In the genomic region with DNA sequence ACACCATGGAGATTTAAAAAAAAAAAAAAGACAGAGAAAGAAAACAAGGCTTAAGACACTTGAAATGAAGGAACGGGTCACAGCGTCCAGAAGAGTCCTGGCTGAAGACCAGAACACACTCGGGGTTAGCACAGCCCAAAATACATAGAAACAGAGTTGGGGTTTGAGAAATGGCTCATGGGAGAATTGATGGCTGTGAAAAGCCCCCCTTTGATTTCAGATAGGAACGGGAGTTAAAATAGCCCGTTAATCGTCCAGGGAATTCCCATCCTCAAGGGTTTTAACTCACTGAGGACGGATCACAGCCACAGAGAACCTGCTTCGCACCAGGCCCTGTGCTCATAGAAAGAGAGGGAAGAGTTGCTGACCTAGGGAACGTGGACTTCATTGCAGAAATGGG, we compare ENCODE assay signal across 13 mouse cellular contexts.
DNase-seq lines count a peak whose midpoint lies in the region.
"Had no signal": no experiment of that assay in that cellular context is flagged by ENCODE, and none has a peak within 500 bp of the region (broad histone marks: within the 10 kb centered on the region; RNA-seq: fewer than 3 reads in every experiment).

No protein-coding gene starts in this region.

- peak; percentile 94 for DNase-seq in heart, adult 11 months
- no peak for DNase-seq in heart, postnatal 25 days (ENCODE audit: low spot score)
- peak; percentile 10 to 30 for DNase-seq in heart, adult 9 months (ENCODE audit: low spot score in 2 of 2)
- no peak for DNase-seq in heart, postnatal 10 days
- DNase-seq: adrenal gland, adult 2 months; adrenal gland, postnatal 14 days; cerebellum, adult 11 months; cerebellum, adult 18-20 months; cerebellum, adult 8-10 months; cerebellum, adult 9-11 months; cerebellum, postnatal 14 days; cerebellum, postnatal 36 days; embryo, embryonic 11 days had no signal

- intact Hi-C loops in heart, postnatal 25 days (cut with DNase I): no loop called here
- intact Hi-C loops in heart, postnatal 10 days (cut with DNase I): no loop called here

Comparison
In these comparisons a context has a peak if more than half of its experiments do, and no peak if none do; other contexts are left out.
1. DNase-seq: peak in heart, adult 11 months (single experiment) and heart, adult 9 months (2 of 2); none in heart, postnatal 25 days (single experiment) and heart, postnatal 10 days (0 of 2).